Mouse (Mus musculus) lung, postnatal 4 days (tissue): ENCODE data around the gene Napa.

ENCODE experiments used
- DNase-seq, 2 experiments: peaks; one replicate each; pipeline ENCODE4 v3.0.0; 2021

The Napa gene

GRCm38 (mm10) chr7:16099901-16100300, 1.6 kb downstream of the Napa start:
- no peak for DNase-seq

- no peak for DNase-seq
These were observed 2.8 kb downstream of the Napa start for GRCm38 (mm10) chr7:16101081-16101480.

- DNase-seq, result peak; percentile 19 to 40
These were observed 3.6 kb downstream of the Napa start for GRCm38 (mm10) chr7:16101726-16102475.

GRCm38 (mm10) chr7:16102686-16103226, 4.5 kb downstream of the Napa start:
- no peak for DNase-seq

- DNase-seq, result peak; percentile 21 to 72
These were observed 5.5 kb downstream of the Napa start for GRCm38 (mm10) chr7:16103760-16104159.

GRCm38 (mm10) chr7:16104611-16105388, 6.5 kb downstream of the Napa start:
- DNase-seq, result peak in 1 of 2 experiments; percentile 41

- no peak for DNase-seq
These were observed 10.8 kb downstream of the Napa start for GRCm38 (mm10) chr7:16108886-16109542.

- no peak for DNase-seq
These were observed 11.9 kb downstream of the Napa start for GRCm38 (mm10) chr7:16110158-16110557.

- no peak for DNase-seq
These were observed 13.2 kb downstream of the Napa start for GRCm38 (mm10) chr7:16111284-16112090.

GRCm38 (mm10) chr7:16116418-16116817, 18.2 kb downstream of the Napa start:
- DNase-seq, result no peak

- DNase-seq, result no peak
These were observed 18.8 kb downstream of the Napa start for GRCm38 (mm10) chr7:16117100-16117499.

- peak; percentile 91 to 95 for DNase-seq
These were observed 21.5 kb downstream of the Napa start, which contains the start of gene Kptn for GRCm38 (mm10) chr7:16119569-16120261. Gene Kptn, plus strand, starts transcription at chr7:16119895.

GRCm38 (mm10) chr7:16120262-16120600, 22.0 kb downstream of the Napa start:
- no peak for DNase-seq

GRCm38 (mm10) chr7:16125829-16126228, 27.6 kb downstream of the Napa start:
- no peak for DNase-seq

- no peak for DNase-seq
These were observed 30.1 kb downstream of the Napa start for GRCm38 (mm10) chr7:16128344-16128743.

- no peak for DNase-seq
These were observed 30.6 kb downstream of the Napa start for GRCm38 (mm10) chr7:16128899-16129298.

- peak; percentile 76 to 82 for DNase-seq
These were observed 31.2 kb downstream of the Napa start, which contains the start of gene Slc8a2 for GRCm38 (mm10) chr7:16129421-16129845. Gene Slc8a2, plus strand, starts transcription at chr7:16129826.

- peak in 1 of 2 experiments; percentile 34 for DNase-seq
These were observed 31.8 kb downstream of the Napa start for GRCm38 (mm10) chr7:16129846-16130691.

- no peak for DNase-seq
These were observed 32.8 kb downstream of the Napa start for GRCm38 (mm10) chr7:16130956-16131634.

- no peak for DNase-seq
These were observed 33.9 kb downstream of the Napa start for GRCm38 (mm10) chr7:16132161-16132581.
